Mouse (Mus musculus): ENCODE data around the gene Eif4e3.

- TF ChIP-seq CTCF (conservative IDR thresholded peaks at IDR 0.05; ENCODE audit: insufficient read depth, insufficient read length, low read depth, low read length) = no peak
- TF ChIP-seq POLR2A (IDR thresholded peaks at IDR 0.05; ENCODE audit: low read depth, low read length) = no peak
Observed at GRCm38 (mm10) chr6:99700484-99700883, 33.9 kb upstream of the Eif4e3 start.

Measured in kidney, adult 2 months (tissue).